Mouse (Mus musculus): ENCODE results near the gene Fam228a.
"Not testable (repeated sequence)": the region's sequence is repeated elsewhere in the genome, so short reads cannot be mapped to it uniquely, and the experiment has no call there.

The Fam228a gene

DNA sequence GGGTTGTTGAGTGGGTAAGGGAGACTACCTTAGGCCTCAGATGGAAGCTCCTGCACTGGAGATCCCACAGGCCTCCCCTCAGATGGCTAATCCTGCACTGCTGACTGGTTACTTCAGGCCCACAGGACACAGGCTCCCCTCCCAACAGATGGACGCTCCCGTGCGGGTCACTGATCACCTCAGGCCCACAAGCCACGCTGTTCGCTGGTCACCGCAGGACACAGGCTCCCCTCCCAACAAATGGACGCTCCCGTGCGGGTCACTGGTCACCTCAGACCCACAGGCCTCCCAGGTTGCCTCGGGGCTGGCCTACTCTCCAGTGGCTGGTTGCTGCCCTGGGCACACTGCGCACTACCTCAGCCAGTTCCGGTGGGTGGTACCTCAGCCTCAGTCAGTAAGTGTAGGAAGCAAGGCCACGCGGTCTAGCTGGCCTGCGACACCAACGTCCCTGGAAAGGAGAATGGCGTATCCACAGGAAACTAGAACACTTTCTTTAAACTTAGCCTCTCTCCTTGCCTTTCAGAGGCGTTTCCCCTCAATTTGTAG lies at the start of gene Fam228a:
Gene Fam228a (minus strand): TSS at position 400 of the 546 bp plus-strand sequence.
- no peak for DNase-seq (ENCODE audit: low spot score in 2 of 2)

DNA sequence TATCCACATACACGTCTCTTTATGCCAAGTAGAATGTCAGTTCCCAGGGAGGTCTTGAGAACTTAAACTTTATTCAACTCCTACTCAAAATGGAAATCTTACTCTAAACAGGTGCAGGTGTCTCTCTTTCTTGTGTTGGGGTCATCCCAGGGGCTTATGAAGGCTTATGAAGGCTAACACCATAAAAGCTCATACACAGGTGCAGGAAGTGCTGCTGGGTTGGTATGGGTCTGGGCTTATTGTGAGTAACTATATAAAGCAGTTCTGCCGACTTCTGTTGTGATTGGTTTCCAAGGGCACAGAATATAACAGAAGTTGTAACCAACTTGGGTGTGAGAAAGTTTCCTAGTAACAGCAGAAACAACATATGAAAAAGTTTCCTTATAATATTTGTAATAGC lies 46.2 kb upstream of the Fam228a start:
- no peak for DNase-seq (ENCODE audit: low spot score in 2 of 2)

DNA sequence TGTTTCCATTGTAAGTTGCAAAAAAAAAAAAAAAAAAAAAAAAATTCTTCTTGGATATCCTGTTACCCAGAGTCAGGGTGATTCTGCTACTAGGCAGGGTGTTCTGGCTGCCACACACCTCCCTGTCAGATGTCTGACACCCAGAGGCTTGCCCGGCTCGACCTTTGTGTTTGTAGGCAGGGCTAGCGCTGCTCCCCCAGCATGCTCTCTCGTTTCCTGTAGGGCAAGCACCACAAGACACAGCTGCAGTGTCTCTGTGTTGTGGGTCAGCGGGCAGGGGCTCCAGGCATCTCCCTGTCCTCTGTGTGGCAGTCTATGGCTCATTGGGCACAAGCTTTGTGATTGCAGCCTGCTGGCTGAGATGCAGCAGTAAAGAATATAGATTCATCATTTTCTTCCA lies 45.4 kb upstream of the Fam228a start:
- peak; percentile 22 to 34 for DNase-seq (ENCODE audit: low spot score in 2 of 2)

DNA sequence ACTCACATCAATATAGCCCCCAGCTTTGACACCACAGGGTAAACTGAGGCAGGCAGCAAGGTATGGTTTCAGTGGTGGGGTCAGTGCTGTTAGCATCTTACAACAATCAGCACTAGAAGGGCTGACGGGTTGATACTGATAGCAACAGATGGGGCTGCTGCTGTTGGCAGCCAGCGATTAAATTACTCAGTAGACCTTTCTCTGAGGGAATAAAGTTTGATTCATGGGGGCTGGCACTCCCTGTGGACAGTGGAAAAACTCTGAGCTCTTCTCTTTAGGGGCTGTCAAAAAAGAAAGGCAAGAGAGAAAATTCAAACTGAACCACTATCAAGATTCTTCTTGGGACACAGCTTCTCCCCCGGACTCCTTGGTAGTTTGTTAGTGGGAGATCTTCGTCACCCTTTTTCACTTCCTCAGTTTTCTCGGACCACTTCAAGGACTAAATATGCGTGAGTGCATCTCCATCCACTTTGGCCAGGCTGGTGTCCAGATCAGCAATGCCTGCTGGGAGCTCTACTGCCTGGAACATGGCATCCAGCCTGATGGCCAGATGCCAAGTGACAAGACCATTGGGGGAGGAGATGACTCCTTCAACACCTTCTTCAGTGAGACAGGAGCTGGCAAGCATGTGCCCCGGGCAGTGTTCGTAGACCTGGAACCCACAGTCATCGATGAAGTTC lies 43.6 kb upstream of the Fam228a start:
- not testable (repeated sequence) for DNase-seq (ENCODE audit: low spot score in 2 of 2)

DNA sequence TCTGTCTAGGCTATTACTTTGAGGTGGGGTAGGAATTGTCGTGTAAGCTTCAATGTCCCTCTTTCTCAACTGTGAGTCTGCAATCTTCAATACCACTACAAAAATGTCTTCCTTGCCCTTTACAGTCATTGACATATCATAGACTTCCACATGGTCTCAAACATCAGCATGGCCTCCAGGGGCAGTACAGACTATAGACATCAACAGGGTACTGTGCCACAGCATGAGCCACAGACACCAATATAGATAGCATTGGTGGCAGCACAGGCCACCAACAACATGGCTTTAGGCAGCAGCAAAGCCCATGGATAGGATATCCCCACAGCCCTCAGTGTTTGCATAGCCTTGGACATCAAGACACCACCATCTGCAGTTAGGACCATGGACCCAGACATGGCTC lies 43.0 kb upstream of the Fam228a start:
- no peak for DNase-seq (ENCODE audit: low spot score in 2 of 2)

DNA sequence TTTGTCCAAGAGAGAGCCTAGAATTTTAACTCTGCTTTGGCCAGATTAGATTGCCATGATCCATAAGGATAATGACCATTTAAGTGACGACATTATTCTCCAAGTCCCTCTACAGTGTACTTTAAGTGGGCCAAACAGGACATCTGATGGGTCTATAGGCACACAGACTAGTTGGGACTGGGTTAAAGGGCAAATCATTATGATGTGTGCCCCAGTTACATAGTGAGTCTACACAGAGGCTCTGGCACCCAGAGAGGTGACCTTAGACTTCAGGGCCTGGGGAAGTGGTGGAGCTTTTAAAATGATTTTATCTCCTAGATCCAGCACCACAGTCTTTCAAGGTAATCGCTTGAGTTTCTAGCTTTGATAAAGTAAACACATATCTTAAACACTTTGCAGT lies 42.0 kb upstream of the Fam228a start:
- no peak for DNase-seq (ENCODE audit: low spot score in 2 of 2)

DNA sequence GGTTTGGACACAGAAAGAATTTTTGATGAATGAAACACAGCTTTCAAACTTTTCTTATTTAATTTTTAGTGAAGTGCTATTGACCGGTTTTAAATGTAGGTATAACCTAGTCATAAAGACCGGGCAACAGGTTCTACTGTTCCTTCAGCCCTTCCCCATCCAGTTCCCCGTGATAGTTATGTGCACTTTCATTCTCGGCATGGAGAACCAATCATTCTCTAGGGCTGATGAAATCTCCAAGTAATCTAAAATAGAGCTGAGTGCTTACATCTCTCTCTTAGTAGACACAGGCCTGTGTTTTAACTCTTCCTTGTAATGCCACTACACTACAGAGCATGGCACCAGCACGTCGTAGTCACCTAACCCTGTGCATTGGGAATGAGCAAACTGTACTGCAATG lies 39.5 kb upstream of the Fam228a start:
- no peak for DNase-seq (ENCODE audit: low spot score in 2 of 2)

DNA sequence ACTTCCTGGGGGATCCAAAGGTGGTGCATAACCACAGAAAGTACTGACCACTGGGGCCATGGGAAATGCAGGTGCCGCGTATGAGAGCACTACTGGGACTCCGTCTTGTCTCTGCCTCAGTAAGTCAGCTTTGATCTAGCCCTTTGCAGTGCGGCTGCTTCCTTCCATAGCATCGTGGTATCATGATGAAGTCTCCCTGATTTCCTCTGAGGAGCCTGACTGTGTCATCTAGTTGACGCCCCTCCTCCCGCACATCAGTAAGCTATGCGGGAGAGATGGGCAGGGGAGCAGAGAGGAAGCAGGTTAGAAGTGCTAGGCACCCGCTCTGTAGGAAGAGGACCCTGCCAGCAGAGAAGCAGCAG lies 37.3 kb upstream of the Fam228a start:
- peak in 1 of 2 experiments; percentile 28 for DNase-seq (ENCODE audit: low spot score in 2 of 2)

DNA sequence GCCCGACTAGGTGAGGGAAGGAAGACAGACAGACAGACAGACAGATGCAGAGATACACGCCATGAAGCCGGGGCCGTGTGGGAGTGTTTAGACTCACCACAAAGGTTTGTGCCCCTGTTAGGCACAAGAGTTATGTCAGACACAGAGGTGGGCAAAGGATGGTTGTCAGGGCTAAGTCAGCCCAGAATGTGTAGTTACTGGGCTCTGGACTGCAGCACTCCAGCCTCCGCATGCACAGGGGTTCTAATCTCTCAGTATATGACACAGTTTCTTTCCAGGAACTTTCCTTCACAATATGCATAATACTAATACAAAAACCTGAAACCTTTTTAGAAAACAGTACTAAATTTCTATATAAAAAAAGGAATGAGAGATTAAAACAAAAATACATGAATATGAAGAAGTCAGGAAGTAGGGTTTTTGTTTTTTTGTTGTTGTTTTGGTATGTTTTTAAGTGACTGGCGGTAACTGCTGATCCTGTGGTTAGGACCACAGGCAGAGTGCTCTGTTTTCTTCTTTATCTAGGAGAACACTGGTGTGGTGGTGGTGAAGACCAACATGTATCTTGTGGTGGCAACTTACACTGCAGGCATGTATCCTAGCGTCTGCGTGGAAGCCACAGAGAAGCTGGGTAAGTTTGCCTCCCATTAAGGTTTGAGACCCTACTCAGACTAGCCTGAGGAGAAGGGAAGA lies 36.8 kb upstream of the Fam228a start:
- DNase-seq (ENCODE audit: low spot score in 2 of 2) = no peak

DNA sequence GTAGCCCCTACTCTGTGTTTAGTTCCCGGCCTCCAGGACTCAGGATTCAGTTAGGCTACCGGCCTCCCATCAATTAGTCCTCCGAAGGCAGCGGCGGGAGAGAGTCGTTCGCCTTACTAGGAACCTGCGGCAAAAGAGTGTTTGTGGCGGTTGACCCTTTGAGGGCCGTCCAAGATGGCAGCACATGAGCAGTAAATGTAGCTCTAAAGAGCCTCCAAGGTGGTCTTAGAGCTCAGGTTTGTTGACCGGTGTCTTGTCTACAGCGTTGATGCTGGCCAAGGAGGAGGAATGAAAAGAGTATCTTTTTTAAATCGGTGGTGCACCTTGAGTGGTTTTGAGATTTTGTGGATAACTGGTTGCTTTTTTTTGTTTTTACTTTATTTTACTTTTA lies 31.1 kb upstream of the Fam228a start:
- DNase-seq (ENCODE audit: low spot score in 2 of 2) = no peak

DNA sequence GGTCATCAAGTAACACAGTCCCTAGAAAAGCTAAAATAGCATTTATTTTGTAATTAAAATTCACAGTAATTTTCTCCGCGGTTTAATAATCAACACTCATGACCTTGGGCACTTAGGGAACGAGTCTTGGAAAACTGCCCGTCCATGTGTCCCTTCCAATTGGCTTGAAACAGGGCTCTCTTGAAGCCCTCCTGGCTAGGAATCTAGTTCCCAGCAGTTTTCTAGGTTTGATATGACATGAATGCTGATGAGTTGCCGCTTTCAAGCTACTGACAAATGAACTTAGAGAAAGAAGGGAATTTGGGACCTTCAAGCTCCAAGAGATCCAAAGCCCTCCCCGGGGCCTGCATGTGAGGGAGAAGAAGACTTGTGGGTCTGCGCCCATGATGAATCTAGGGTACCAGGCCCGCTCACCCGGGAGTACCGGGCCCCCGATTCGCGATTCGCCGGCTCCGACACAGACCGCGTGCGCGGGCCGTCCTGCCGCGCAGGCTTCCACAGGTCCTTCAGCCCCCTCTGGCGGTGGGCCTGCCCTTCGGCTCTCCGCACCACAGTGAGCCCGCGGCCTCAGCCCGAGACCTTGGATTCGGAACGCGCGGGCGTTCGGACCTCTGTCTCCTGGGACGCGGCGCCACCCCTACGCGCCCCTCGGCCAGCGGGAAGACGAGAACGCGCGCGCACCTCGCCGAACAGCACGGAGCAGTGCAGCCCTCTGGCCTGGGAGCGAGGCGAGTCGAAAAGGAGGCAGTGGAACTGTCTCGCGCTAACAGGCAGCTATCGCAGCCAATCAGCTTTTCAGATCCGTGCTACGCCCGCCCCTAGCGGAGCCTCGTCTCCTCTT lies 30.5 kb upstream of the Fam228a start, which contains the start of the genes Pfn4 and Fam228b:
Gene Pfn4 (plus strand): TSS at position 531 of the 841 bp plus-strand sequence.
Gene Fam228b (minus strand): TSS at position 776 of the 841 bp plus-strand sequence.
- DNase-seq (ENCODE audit: low spot score in 2 of 2) = peak; percentile 94 to 97

DNA sequence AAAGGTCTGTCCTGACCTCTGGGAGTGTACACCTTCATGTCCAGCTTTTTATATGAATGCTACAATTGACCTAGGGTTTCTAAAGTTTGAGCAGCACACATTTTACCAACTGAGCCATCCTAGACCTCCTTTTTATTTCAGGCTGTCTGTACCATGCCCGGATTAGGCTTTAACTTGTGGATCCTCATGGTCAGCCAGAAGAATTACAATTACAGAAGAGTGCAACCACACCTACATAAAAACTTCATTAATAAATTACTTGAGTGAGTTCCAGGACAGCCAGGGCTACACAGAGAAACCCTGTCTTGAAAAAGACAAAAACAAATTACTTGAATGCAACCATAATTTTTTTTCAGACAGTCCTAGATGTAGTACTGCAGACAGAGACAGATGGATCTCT lies 18.8 kb upstream of the Fam228a start:
- no peak for DNase-seq (ENCODE audit: low spot score in 2 of 2)

DNA sequence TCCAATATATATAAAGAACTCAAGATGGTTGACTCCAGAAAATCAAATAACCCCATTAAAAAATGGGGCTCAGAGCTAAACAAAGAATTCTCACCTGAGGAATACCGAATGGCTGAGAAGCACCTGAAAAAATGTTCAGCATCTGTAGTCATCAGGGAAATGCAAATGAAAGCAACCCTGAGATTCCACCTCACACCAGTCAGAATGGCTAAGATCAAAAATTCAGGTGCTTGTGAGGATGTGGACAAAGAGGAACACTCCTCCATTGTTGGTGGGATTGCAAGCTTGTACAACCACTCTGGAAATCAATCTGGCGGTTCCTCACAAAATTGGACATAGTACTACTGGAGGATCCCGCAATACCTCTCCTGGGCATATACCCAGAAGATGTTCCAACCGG lies 16.2 kb upstream of the Fam228a start:
- not testable (repeated sequence) for DNase-seq (ENCODE audit: low spot score in 2 of 2)

DNA sequence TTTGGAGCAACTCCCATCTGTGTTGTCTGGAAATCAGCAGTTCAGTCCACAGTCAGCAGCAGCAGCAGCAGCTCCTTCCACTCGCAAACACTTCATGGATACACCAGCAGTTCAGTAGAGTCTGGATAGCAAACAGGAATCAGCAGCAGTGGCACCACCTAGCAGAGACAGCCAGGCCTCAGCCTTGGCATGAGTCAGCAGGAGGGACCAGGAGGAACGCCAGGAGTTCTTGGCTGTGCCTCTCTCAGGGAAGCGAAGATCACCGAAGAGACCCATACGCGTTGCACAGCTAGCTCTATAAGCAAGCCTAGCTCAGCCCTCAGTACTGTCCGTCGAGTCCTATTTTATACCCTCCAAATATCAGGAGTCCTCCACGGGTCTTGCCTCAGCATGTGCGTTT lies 6.3 kb upstream of the Fam228a start:
- no peak for DNase-seq (ENCODE audit: low spot score in 2 of 2)

DNA sequence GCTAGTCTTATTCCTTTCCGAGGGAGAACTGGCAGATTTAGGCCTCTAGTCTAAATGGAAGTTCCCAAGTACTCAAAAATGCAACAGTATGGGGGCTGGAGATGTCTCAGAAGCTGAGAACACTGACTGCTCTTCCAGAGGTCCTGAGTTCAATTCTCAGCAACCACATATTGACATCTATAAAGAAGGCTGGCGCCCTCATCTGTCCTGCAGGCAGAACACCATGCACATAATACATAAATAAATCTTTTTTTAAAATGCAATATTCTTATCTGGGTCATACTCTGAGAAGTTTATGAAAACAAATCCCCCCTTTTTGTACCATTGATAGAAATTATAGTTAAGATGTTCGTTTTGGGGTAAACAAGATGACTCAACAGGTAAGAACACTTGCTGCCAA lies 4.0 kb upstream of the Fam228a start:
- no peak for DNase-seq (ENCODE audit: low spot score in 2 of 2)

DNA sequence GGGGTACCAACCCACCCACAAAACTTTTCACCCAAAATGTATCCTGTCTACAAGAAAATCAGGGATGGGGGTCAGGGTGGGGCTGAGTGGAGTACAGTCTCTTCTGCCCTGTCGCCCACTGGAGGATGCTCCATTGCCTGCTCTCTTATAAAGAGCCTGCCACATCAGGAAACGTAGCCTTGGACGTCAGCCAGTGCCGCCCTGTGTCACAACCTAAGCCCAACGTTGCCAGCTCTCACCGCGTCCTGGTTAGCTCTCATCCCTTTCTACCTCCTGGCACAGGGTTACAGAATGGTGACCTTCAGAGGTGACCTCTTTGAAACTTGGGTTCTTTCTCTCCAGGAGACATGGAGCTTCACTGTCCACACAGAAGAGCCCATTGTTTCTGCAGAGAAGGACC lies 2.6 kb upstream of the Fam228a start:
- no peak for DNase-seq (ENCODE audit: low spot score in 2 of 2)

DNA sequence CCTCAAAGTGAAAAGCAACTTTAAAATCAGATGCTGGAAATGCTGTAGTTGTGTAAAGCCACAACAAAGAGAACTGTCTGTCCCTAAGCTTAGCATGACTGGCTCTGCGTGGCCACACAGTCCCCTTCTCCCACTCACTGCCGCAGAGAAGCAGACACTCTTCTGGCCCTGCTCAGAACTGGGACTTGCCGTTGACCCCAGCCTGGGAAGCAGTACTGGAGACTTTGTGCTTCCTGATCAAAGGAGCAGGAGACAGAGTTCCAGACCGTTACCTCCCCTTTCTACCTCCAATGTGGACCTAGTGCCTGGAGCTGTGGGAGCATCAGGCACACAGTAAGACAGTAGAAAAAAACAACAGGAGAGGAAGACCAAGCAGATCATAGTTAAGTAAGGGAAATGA lies 5.9 kb downstream of the Fam228a start:
- no peak for DNase-seq (ENCODE audit: low spot score in 2 of 2)

DNA sequence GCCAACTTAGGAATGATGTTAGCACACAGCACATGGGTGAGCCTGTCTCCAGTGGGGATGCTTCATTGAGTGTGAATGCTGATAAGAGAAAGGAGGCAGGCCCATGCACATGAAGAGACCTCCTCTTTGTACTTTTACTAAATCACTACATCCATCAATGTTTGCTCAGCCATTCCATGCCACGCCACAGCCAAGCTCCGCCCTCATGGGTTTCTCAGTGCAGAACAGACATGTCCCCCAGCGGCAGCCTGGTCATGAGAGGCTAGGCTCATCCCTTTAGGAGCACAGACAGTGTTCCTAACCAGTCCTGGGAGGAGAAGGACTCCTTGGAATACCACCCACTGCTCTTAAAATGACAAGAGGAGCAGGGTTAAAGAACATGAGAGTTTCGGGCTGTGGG lies 6.6 kb downstream of the Fam228a start:
- no peak for DNase-seq (ENCODE audit: low spot score in 2 of 2)

DNA sequence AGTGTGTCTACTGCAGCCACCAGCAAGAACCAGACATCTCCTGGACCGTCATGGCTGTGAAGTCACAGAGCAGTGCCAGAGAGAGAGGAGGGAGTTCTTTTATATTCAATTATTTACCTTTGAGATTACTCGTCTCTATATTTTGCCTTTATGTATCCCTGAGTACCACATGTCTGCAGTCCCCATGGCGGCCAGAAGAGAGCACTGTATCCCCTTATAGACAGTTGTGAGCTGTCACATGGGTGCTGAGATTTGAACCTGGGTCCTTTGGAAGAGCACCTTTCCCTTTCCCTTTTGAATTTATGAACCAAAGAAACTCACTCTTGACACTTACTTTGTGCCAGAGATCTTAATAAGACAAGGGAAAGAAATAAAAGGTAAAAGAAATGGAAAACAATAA lies 9.1 kb downstream of the Fam228a start:
- no peak for DNase-seq (ENCODE audit: low spot score in 2 of 2)

DNA sequence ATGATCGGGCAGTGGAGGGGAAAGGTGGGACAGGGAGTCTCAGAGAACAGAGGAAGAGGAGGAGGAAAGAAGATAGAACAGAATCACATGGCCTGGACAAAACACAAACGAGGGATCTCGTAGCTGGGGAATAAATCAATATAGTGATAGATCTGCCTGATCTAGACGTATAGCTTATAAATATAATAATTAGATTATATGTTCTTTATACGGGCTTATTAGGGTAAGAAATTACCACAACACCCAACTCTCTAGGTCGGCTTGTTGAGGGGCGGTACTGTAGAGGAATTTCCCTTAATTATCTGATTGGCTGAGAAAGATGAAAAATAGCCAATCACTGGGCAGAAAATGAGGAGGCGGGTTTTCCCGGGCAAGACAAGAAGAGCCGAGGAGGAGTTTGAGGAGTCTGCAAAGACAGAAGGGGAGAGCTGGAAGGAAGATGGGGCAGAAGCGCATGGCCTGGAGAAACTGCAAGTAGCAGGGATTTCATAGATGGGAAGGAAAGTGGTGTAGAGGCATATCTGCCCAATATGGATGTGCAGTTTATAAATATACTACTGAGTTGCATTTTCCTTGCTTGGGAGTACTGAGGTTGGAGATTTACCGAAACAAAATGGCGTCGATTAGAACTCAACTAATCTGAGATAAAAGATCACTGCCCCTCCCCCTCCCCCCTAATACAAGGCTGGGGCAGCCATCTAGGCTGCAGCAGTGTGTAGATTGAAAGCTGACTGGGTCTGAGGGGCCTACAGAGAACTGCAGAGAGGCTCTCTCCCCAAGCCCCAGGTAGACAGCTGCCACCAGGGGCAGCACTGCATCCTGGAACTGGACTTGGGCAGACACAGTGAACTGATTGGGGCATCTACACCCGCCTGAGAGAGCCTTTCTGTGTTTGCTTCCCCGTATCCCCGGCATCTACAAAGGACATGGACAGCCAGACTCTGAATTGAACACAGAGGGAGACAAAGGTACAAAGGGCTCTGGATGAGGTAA lies 18.2 kb downstream of the Fam228a start:
- DNase-seq (ENCODE audit: low spot score in 2 of 2) = no peak
